Mouse (Mus musculus) lung, adult 2 months (tissue): ENCODE measurements around the gene Ppp1r15a. TPM values are rescaled to one million over a fixed set of nuclear protein-coding genes. Genes with fewer than 3 reads are reported as not detected.
"Not testable (repeated sequence)": the region's sequence is repeated elsewhere in the genome, so short reads cannot be mapped to it uniquely, and the experiment has no call there.

Experiments used
- DNase-seq: peaks from one replicate; pipeline ENCODE4 v3.0.0; 2022
- H3K4me1 ChIP-seq: fragments of 200-500 bp; 2 replicates; pipeline ENCODE4 v1.6.1; 2011; ENCODE audit warnings: low read length; ENCODE audit not compliant: control insufficient read depth, insufficient read depth
- H3K4me3 ChIP-seq: fragments of 200-500 bp; replicated peaks from 2 replicates; pipeline ENCODE3; 2011; ENCODE audit warnings: low read depth, mild to moderate bottlenecking, control low read depth, low read length; ENCODE audit errors: extremely low read depth
- CTCF ChIP-seq: fragments of 200-500 bp; IDR thresholded peaks from 2 replicates; pipeline ENCODE4 v1.5.1; 2011; ENCODE audit warnings: mild to moderate bottlenecking, low read length, control low read depth; ENCODE audit not compliant: insufficient read depth
- POLR2A ChIP-seq: fragments of 200-500 bp; IDR thresholded peaks from 2 replicates; pipeline ENCODE4 v1.6.1; 2011; ENCODE audit warnings: low read depth, mild to moderate bottlenecking, control low read depth, low read length, borderline replicate concordance; ENCODE audit errors: extremely low read depth
- WGBS: fragments of 180-500 bp; shearing (Covaris S2); methylation state at CpG from one replicate; pipeline ENCODE4 v1.1.7; 2018; 5-methylcytosine and 5-hydroxymethylcytosine counted together
- polyA plus RNA-seq: library from polyadenylated mRNA; depleted of rRNA; stranded (reverse); fragments of >200 nt; gene quantifications from 2 replicates; pipeline ENCODE4 v1.2.3, GENCODE M21; 2012; rRNA removed

Ppp1r15a gene
- polyA plus RNA-seq, 1 experiment, result 58.6 TPM

DNA sequence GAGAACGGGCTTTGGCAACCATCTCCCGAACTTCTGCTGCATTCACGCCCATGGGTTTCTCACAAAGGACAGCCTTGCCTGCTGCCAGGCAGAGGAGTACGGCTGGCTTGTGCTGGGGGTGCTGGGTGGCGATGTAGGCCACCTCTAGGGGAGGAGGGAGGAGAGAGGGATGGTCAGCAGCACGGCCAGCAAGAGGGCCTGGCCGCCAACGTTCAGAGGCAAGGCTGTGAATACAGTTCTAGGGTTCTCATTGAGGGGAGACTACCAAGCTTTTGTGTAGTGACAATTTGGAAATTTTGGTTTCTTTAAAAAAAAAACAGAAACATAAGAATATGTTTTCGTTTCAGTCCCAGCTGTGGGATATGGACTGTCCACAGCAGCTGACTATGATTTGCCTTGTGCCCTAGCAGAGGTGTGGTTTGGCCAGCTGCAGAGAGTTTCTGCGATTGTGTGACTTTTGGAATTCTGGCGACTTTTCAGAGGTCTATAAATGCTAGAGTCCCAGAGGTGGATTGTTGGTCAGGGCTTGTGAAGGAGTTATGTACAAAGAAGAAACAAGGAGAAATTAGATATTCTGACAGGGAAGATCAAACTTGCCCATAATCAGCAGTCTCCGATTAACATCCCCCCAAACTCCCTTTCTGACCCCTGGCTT, 39.2 kb downstream of the Ppp1r15a start, which contains the start of gene Gm45808:
Gm45808 (minus strand) TSS at position 51 of the 655 bp plus-strand sequence.
- DNase-seq, result no peak
- H3K4me3 ChIP-seq, result no peak within 1 kb of the TSS
- peaks cover 3% of the 10 kb centered on the region; the same call in 1 of the 2 replicates for H3K4me1 ChIP-seq
- 78% methylated on average over 12 of the region's 12 CpGs for WGBS
- TF ChIP-seq CTCF, result no peak
- no peak for TF ChIP-seq POLR2A

DNA sequence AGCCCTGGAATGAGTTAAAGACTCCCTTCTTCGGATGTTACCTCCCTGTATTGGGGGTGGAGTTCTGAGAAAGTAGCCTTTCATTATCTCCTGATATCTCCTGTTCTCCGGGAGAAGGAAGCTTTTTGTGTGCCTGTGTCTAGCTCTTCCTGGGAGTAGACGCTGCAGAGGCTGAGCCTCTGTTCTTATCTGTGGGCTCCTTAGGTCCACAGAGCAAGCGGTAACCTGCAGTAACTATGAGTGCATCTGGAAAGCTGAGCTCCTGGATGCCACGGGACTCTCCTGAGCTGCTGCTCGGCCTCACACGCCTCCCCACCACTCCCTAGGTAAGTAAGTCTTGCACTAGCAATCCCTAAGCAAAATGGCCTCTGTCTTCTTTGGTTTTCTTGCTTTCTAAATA, 39.9 kb downstream of the Ppp1r15a start:
- peaks cover 3% of the 10 kb centered on the region; the same call in 1 of the 2 replicates for H3K4me1 ChIP-seq
- 62% methylated on average over 7 of the region's 7 CpGs for WGBS
- TF ChIP-seq POLR2A (no peak), CTCF (no peak)

DNA sequence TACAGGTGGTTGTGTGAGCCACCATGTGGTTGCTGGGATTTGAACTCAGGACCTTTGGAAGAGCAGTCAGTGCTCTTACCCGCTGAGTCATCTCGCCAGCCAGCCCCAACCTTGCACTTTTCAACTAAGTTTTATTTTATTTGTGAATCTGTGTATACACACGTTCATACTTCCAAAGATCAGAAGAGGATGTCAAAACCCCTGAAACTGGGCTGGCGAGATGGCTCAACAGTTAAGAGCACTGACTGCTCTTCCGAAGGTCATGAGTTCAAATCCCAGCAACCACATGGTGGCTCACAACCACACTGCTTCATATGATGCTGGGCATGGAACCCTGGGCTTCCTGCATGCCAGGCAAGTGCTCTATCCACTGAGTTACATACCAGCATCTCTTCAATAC, 41.1 kb downstream of the Ppp1r15a start:
- not testable (repeated sequence) for H3K4me3 ChIP-seq, H3K4me1 ChIP-seq, DNase-seq
- 89% methylated on average over 5 of the region's 5 CpGs for WGBS

More for the DNA sequence above, 39.9 kb downstream of the Ppp1r15a start:
- DNase-seq, result no peak
- H3K4me3 ChIP-seq, result no peak overlapping the region

DNA sequence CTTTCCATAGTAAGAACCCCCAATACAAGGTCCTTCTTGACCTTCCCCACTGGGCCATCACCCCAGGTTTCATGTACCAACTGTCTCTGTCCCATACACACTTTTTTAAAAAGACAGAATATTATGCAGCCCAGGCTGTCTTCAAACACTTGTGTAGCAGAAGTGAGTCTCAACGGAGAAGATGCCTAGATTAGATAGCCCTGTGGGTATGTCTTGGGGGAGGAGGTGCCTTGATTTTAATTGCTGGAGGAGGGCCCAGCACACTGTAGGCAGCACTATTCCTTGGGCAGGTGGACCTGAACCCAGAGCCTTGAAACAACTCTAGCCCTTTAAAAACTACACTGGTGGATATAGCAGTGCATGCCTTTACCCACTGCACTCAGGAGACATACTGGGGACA, 43.9 kb downstream of the Ppp1r15a start:
- H3K4me1 ChIP-seq, result no peaks in the 10 kb centered on the region
- 74% methylated on average over 1 of the region's 1 CpGs for WGBS
- TF ChIP-seq CTCF, result no peak
- no peak for TF ChIP-seq POLR2A

DNA sequence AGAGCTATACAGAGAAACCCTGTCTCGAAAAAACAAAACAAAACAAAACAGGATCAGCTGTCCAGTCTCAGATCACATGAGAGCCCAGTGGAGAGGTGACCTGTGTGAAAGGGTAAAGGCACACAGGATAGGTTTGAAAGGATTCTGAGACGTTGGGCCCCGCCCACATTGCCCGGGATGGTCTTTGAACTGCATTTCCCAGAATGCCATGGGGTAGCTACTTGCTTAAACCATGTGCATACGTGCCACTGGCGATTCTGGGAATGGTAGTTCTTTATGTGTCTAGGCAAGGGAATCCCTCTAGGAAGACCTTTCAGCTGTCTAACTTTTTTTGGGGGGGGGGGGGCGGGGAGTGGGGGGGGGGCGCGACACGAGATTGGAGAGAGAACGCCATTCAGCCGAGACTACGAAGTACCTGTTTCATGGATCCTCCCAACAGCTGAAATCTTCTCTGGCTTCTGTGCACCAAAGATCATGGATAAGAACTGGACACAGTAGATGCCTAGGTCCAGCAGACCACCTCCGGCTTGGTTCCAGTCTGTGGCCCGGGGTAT, 44.6 kb downstream of the Ppp1r15a start, which contains the start of gene Tulp2:
Tulp2 (plus strand) TSS at position 504 of the 554 bp plus-strand sequence.
- H3K4me3 ChIP-seq, result no peak within 1 kb of the TSS
- H3K4me1 ChIP-seq, result no peaks in the 10 kb centered on the region
- peak; percentile 57 for DNase-seq
- 42% methylated on average over 15 of the region's 15 CpGs for WGBS
- TF ChIP-seq POLR2A, result no peak
- no peak for TF ChIP-seq CTCF

More for the DNA sequence above, 43.9 kb downstream of the Ppp1r15a start:
- H3K4me3 ChIP-seq, result no peak overlapping the region
- no peak for DNase-seq

DNA sequence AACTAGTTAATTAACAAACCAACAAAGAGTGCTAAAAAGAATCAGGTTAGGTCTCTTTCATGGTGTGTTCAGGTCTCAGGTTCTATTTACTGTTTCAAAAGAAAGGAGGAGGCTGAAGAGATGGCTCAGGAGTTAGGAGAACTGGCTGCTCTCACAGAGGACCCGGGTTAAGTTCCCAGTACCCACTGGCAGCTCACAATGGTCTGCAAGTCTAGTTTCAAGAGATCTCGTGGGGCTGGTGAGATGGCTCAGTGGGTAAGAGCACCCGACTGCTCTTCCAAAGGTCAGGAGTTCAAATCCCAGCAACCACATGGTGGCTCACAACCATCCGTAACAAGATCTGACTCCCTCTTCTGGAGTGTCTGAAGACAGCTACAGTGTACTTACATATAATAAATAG, 45.8 kb downstream of the Ppp1r15a start:
- not testable (repeated sequence) for DNase-seq, H3K4me1 ChIP-seq, H3K4me3 ChIP-seq
- 81% methylated on average over 3 of the region's 4 CpGs for WGBS

DNA sequence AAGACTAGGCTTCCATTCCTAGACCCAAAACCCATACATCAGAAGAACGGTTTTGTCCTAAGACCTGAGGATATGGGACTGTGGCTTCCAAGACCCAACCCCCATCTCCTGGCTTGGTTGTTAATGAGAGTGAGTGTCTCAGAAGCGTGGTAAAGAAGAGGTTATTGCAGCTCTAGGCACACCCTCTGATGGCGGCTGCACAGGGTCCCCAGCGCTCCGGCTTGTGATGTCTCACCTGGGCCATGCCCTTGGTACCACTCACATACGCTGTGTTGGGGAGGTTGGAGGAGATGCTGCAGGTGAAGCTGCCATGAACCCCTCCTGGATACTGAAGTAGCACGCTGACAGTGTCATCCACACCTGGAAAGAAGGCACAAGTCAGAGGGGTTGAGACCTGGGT, 47.3 kb downstream of the Ppp1r15a start:
- Histone ChIP-seq H3K4me1 (no peaks in the 10 kb centered on the region), H3K4me3 (no peak overlapping the region)
- no peak for DNase-seq
- no peak for TF ChIP-seq CTCF
- no peak for TF ChIP-seq POLR2A
- WGBS, result 96% methylated on average over 7 of the region's 7 CpGs

DNA sequence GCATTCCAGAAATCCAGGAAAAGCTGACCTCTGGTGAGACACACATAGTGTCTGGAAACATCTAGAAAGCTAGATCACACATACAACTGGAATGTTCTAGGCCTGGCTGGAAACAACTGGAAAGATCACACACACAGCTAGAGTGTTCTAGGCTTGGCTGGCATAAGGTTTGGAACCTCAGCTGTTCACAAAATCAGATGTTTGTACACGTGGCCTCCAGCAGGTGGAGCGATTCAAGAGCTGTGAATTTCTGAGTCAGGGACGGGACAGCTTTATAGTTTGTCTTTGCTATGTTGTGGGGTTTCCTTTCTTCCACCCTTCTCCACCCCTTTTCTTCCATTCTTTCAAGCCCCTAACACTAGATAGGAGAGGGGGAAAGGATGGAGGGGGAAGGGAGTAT, 49.1 kb downstream of the Ppp1r15a start:
- peak; percentile 58 for DNase-seq

DNA sequence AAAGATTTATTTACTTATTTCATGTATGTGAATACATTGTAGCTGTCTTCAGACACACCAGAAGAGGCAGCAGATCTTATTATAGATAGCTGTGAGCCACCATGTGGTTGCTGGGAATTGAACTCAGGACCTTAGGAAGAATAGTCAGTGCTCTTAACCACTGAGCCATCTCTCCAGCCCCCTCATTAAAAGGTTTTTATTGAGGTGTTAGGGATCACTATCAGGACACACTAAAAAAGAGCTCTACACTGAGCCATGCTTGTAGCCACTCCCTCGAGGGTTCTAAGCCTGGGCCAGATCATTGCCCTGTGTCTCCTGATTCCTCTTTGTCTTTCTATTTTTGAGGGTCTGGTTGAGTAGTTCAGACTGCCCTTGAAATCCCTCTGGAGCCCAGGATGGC, 49.6 kb downstream of the Ppp1r15a start:
- Histone ChIP-seq H3K4me3 (no peak overlapping the region), H3K4me1 (no peaks in the 10 kb centered on the region)
- DNase-seq, result no peak
- WGBS, result 35% methylated on average over 1 of the region's 1 CpGs
- TF ChIP-seq CTCF (no peak), POLR2A (no peak)

More for the DNA sequence above, 49.1 kb downstream of the Ppp1r15a start:
- TF ChIP-seq CTCF, result peak; percentile 65
- no peak for TF ChIP-seq POLR2A
- Histone ChIP-seq H3K4me1 (no peaks in the 10 kb centered on the region), H3K4me3 (no peak overlapping the region)
- 1% methylated on average over 3 of the region's 3 CpGs for WGBS

DNA sequence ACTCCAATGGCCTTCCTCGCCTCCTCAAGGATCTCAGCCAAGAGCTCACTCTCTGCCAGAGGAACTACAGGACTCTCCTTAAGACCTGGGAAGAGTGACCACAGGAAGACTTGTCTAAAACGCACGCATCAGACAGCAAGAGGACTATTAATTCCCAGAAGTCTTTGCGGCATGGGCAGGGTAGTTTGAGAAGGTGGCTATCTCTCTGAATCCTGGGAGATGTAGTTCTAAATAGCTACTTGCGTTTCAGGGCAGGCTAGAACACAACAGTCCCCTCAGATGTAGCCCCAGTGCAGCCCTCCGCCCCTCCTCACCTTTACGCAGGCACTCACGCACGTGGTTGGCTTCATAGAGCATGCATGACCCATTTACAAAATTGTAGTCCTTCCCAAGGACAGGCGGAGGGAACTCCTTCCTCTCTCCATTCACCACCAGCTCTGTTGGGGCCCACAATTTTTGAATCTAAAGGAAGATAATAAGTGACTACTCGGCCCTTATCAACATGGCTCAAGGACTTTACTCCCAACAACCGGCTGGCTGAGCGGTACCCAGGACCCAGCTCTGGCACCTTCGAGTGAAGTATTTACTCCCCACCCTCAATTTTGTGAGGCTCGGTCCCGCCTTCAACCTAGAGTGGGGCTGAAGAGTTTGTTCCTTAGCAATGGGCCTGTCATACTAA, 50.6 kb downstream of the Ppp1r15a start:
- 60% methylated on average over 16 of the region's 16 CpGs for WGBS
- no peak for TF ChIP-seq CTCF
- no peak for TF ChIP-seq POLR2A
- Histone ChIP-seq H3K4me1 (no peaks in the 10 kb centered on the region), H3K4me3 (peak overlapping the region; percentile 43)
- peak; percentile 30 for DNase-seq

Other genes starting within 250 kb of the Ppp1r15a start
- gene Slc6a21, start 248.8 kb downstream of the Ppp1r15a start, polyA plus RNA-seq, result not detected in 2 replicates
- 41.8 and 44.8 TPM in 2 replicates for gene Trpm4, start 192.5 kb downstream of the Ppp1r15a start, polyA plus RNA-seq
- gene Hrc, start 191.0 kb downstream of the Ppp1r15a start, polyA plus RNA-seq, result 2.4 and 10.0 TPM in 2 replicates
- 1.2 and 3.7 TPM in 2 replicates for gene Ppfia3, start 159.2 kb downstream of the Ppp1r15a start, polyA plus RNA-seq
- gene Lin7b, start 155.7 kb downstream of the Ppp1r15a start, polyA plus RNA-seq, result 1.4 and 2.2 TPM in 2 replicates
- gene Snrnp70, start 130.5 kb downstream of the Ppp1r15a start, polyA plus RNA-seq, result 240 and 319 TPM in 2 replicates
- gene Kcna7, start 120.6 kb downstream of the Ppp1r15a start, polyA plus RNA-seq, result 0.23 and 2.3 TPM in 2 replicates
- 4.6 and 4.8 TPM in 2 replicates for gene Ntf5, start 112.6 kb downstream of the Ppp1r15a start, polyA plus RNA-seq
- 26.5 and 33.4 TPM in 2 replicates for gene Lhb, start 105.4 kb downstream of the Ppp1r15a start, polyA plus RNA-seq
- 33.0 and 39.4 TPM in 2 replicates for gene Gys1, start 91.4 kb downstream of the Ppp1r15a start, polyA plus RNA-seq
- gene Ruvbl2, start 88.2 kb downstream of the Ppp1r15a start, polyA plus RNA-seq, result 61.1 and 61.7 TPM in 2 replicates
- gene Ftl1, start 66.4 kb downstream of the Ppp1r15a start, polyA plus RNA-seq, result 2,878 and 3,367 TPM in 2 replicates
- 117 and 128 TPM in 2 replicates for gene Bax, start 59.4 kb downstream of the Ppp1r15a start, polyA plus RNA-seq
- 0.11 and 0.17 TPM in 2 replicates for gene Tulp2, start 44.4 kb downstream of the Ppp1r15a start, polyA plus RNA-seq
- gene Gm45808, start 39.5 kb downstream of the Ppp1r15a start, polyA plus RNA-seq, result not detected in 2 replicates
- gene Dhdh, start 37.5 kb downstream of the Ppp1r15a start, polyA plus RNA-seq, result 4.4 and 5.4 TPM in 2 replicates
- gene Nucb1, start 15.9 kb downstream of the Ppp1r15a start, polyA plus RNA-seq, result 420 and 430 TPM in 2 replicates
- 11.8 and 13.1 TPM in 2 replicates for gene Plekha4, start 62 bp upstream of the Ppp1r15a start, polyA plus RNA-seq
- 2.1 and 3.0 TPM in 2 replicates for gene Hsd17b14, start 28.6 kb upstream of the Ppp1r15a start, polyA plus RNA-seq
- gene Bcat2, start 43.9 kb upstream of the Ppp1r15a start, polyA plus RNA-seq, result 44.2 TPM in 2 replicates
- not detected in 2 replicates for gene Fgf21, start 89.2 kb upstream of the Ppp1r15a start, polyA plus RNA-seq
- gene Fut1, start 91.0 kb upstream of the Ppp1r15a start, polyA plus RNA-seq, result 0.78 TPM in 1 of 2 replicates, not detected in the other
- gene Izumo1, start 95.5 kb upstream of the Ppp1r15a start, polyA plus RNA-seq, result 1.7 and 2.0 TPM in 2 replicates
- gene Rasip1, start 101.2 kb upstream of the Ppp1r15a start, polyA plus RNA-seq, result 139 and 181 TPM in 2 replicates
- gene Mamstr, start 113.7 kb upstream of the Ppp1r15a start, polyA plus RNA-seq, result 8.6 and 13.2 TPM in 2 replicates
- gene Fut2, start 140.1 kb upstream of the Ppp1r15a start, polyA plus RNA-seq, result 1.0 and 4.1 TPM in 2 replicates
- gene Ntn5, start 157.8 kb upstream of the Ppp1r15a start, polyA plus RNA-seq, result 5.5 and 7.7 TPM in 2 replicates
- 3.7 and 4.5 TPM in 2 replicates for gene Sec1, start 168.1 kb upstream of the Ppp1r15a start, polyA plus RNA-seq
- 5.1 and 6.2 TPM in 2 replicates for gene Car11, start 173.6 kb upstream of the Ppp1r15a start, polyA plus RNA-seq
- 43.1 and 133 TPM in 2 replicates for gene Dbp, start 178.8 kb upstream of the Ppp1r15a start, polyA plus RNA-seq
- 1,119 and 1,194 TPM in 2 replicates for gene Rpl18, start 189.2 kb upstream of the Ppp1r15a start, polyA plus RNA-seq
- 59.7 and 62.4 TPM in 2 replicates for gene Sphk2, start 191.7 kb upstream of the Ppp1r15a start, polyA plus RNA-seq
- gene Fam83e, start 194.9 kb upstream of the Ppp1r15a start, polyA plus RNA-seq, result 12.2 and 15.0 TPM in 2 replicates
- not detected in 2 replicates for gene Spaca4, start 199.5 kb upstream of the Ppp1r15a start, polyA plus RNA-seq